Mouse (Mus musculus): ENCODE measurements at regions not wholly inside any gene's neighbourhood (a gene's known extent, or its start where the extent isn't known, plus 50 kb on each side); places are given as distances from the start of the nearest gene placed in this dataset.
"Not testable (repeated sequence)": the region's sequence is repeated elsewhere in the genome, so short reads cannot be mapped to it uniquely, and the experiment has no call there.

- no peak for DNase-seq (ENCODE audit: low spot score)
These were observed 99.1 kb downstream of the Gpr63 start for GRCm38 (mm10) chr4:25065347-25065746.

- not testable (repeated sequence) for DNase-seq (ENCODE audit: low spot score)
These were observed 126.5 kb downstream of the Gpr63 start for GRCm38 (mm10) chr4:25092731-25093130.

GRCm38 (mm10) chr4:25101526-25101925 lies 135.3 kb downstream of the Gpr63 start:
- no peak for DNase-seq (ENCODE audit: low spot score)

- DNase-seq (ENCODE audit: low spot score) = peak; percentile 20
These were observed 101.4 kb downstream of the Fhl5 start for GRCm38 (mm10) chr4:25141259-25141658.

Data from layer of hippocampus, adult 11-12 months (tissue).